Mouse (Mus musculus) cortical plate, adult 2 months (tissue): ENCODE results near the gene B2m.

Experiments
- CTCF ChIP-seq: fragments of 200-500 bp; IDR thresholded peaks from 2 replicates; pipeline ENCODE4 v1.5.1; 2011; ENCODE audit warnings: mild to moderate bottlenecking, control low read depth, low read length; ENCODE audit not compliant: insufficient read depth; ENCODE audit errors: extremely low read depth
- POLR2A ChIP-seq: fragments of 200-500 bp; IDR thresholded peaks from 2 replicates; pipeline ENCODE4 v1.6.1; 2011; ENCODE audit warnings: mild to moderate bottlenecking, low read length, control low read depth; ENCODE audit not compliant: insufficient read depth; ENCODE audit errors: extremely low read depth

- TF ChIP-seq CTCF = no peak
- TF ChIP-seq POLR2A = no peak
Measured at GRCm38 (mm10) chr2:122158362-122158802, 10.9 kb downstream of the B2m start.
